Mouse (Mus musculus) CH12.LX (cell line): ENCODE results near the gene Drd2.

Source experiments
- BHLHE40 ChIP-seq: IDR thresholded peaks from 2 replicates; pipeline ENCODE4 v1.6.1; 2011; ENCODE audit warnings: mild to moderate bottlenecking, low read depth, low read length, improper control_type of control experiment
- CHD1 ChIP-seq: IDR thresholded peaks from 2 replicates; pipeline ENCODE4 v1.6.1; 2012; ENCODE audit warnings: low read depth, low read length, improper control_type of control experiment, inconsistent platforms
- CTCF ChIP-seq, 2 experiments: IDR thresholded peaks in 1 of 2; conservative IDR thresholded peaks in 1 of 2; 2 replicates each; pipeline ENCODE4 v1.5.1; 2011 to 2012; ENCODE audit warnings: low read depth in 2 of 2, low read length in 2 of 2, improper control_type of control experiment in 1 of 2, inconsistent platforms in 1 of 2, mild to moderate bottlenecking in 1 of 2, moderate library complexity in 1 of 2
- MAFK ChIP-seq: IDR thresholded peaks from 2 replicates; pipeline ENCODE4 v1.6.1; 2011; ENCODE audit warnings: low read length, improper control_type of control experiment; ENCODE audit not compliant: insufficient replicate concordance
- MXI1 ChIP-seq: IDR thresholded peaks from 2 replicates; pipeline ENCODE4 v1.6.1; 2011; ENCODE audit warnings: mild to moderate bottlenecking, low read depth, low read length, improper control_type of control experiment
- POLR2A ChIP-seq: IDR thresholded peaks from 2 replicates; pipeline ENCODE4 v1.6.1; 2011; ENCODE audit warnings: low read depth, mild to moderate bottlenecking, improper control_type of control experiment, low read length
- RAD21 ChIP-seq: IDR thresholded peaks from 2 replicates; pipeline ENCODE4 v1.6.1; 2011; ENCODE audit warnings: low read depth, mild to moderate bottlenecking, low read length, improper control_type of control experiment, moderate library complexity
- SIN3A ChIP-seq: IDR thresholded peaks from 2 replicates; pipeline ENCODE4 v1.6.1; 2012; ENCODE audit warnings: low read length, improper control_type of control experiment, inconsistent platforms
- TCF12 ChIP-seq: IDR thresholded peaks from 2 replicates; pipeline ENCODE4 v1.6.1; 2014; ENCODE audit warnings: low read depth, mild to moderate bottlenecking, inconsistent platforms, low read length, improper control_type of control experiment
- USF1 ChIP-seq: IDR thresholded peaks from 2 replicates; pipeline ENCODE4 v1.6.1; 2014; ENCODE audit warnings: low read depth, mild to moderate bottlenecking, inconsistent platforms, low read length, improper control_type of control experiment
- ZKSCAN1 ChIP-seq: IDR thresholded peaks from 2 replicates; pipeline ENCODE4 v1.6.1; 2012; ENCODE audit warnings: low read depth, inconsistent platforms, low read length, improper control_type of control experiment, borderline replicate concordance

- TF ChIP-seq USF1: peak; percentile 67
- TF ChIP-seq MXI1: no peak
- no peak for TF ChIP-seq RAD21
- TF ChIP-seq CHD1: no peak
- TF ChIP-seq POLR2A: no peak
- TF ChIP-seq ZKSCAN1: no peak
- TF ChIP-seq CTCF (conservative IDR thresholded peaks at IDR 0.05 in 1 of 2, IDR thresholded peaks at IDR 0.05 in 1 of 2; ENCODE audit: low read depth in 2 of 2, low read length in 2 of 2): no peak
- TF ChIP-seq TCF12: no peak
- TF ChIP-seq MAFK: no peak
- TF ChIP-seq BHLHE40: no peak; the same call in 1 of the 2 replicates
- no peak for TF ChIP-seq SIN3A
Observed at GRCm38 (mm10) chr9:49365763-49366162, 25.3 kb downstream of the Drd2 start.
